Mouse (Mus musculus): ENCODE data around the gene Bach1.

DNA sequence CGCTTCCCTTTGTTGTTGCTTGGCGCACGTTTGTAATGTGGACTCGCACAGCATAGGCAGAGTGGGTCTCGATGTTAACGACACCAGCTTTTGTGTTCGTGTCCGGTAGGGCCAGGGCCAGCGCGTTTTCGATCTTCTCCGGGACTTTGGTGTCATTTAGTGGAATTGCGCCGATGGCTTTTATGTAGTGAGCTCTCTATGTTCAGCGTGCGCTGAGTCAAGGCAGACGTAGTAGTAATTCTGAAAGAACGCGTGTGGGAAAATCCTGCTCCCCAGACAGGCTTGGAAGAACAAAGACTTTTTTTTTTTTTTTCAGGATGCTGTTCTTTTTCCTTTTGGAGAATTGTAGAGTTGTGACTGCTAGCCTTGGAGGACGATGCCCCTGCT, 554 bp downstream of the Bach1 start:
- TF ChIP-seq TAL1 (IDR thresholded peaks at IDR 0.05; ENCODE audit: low read length) (no peak), GATA1 (IDR thresholded peaks at IDR 0.05; ENCODE audit: low read length) (no peak)
